Mouse (Mus musculus): ENCODE data around the gene Mpig6b. TPM values are rescaled to one million over a fixed set of nuclear protein-coding genes. Genes with fewer than 3 reads are reported as not detected.

The Mpig6b gene
- polyA plus RNA-seq, 1 experiment from 2014 or later: 1.1 TPM

Other genes starting within 250 kb of the Mpig6b start
- 2.6 TPM for gene Stk19, start 229.2 kb downstream of the Mpig6b start, polyA plus RNA-seq (2014; fragmentation: Illumina TruSeq; extraction: RNeasy Lipid Tissue Mini Kit (QIAGEN cat#74804); ENCODE audit: low read depth, low replicate concordance)
- gene Dxo, start 229.2 kb downstream of the Mpig6b start, polyA plus RNA-seq (2014; fragmentation: Illumina TruSeq; extraction: RNeasy Lipid Tissue Mini Kit (QIAGEN cat#74804); ENCODE audit: low read depth, low replicate concordance): 3.0 TPM
- gene Skiv2l, start 216.0 kb downstream of the Mpig6b start, polyA plus RNA-seq (2014; fragmentation: Illumina TruSeq; extraction: RNeasy Lipid Tissue Mini Kit (QIAGEN cat#74804); ENCODE audit: low read depth, low replicate concordance): 2.3 TPM
- 1.4 TPM for gene Nelfe, start 215.8 kb downstream of the Mpig6b start, polyA plus RNA-seq (2014; fragmentation: Illumina TruSeq; extraction: RNeasy Lipid Tissue Mini Kit (QIAGEN cat#74804); ENCODE audit: low read depth, low replicate concordance)
- 38.0 TPM for gene Cfb, start 203.7 kb downstream of the Mpig6b start, polyA plus RNA-seq (2014; fragmentation: Illumina TruSeq; extraction: RNeasy Lipid Tissue Mini Kit (QIAGEN cat#74804); ENCODE audit: low read depth, low replicate concordance)
- 1.5 TPM for gene Zbtb12, start 186.7 kb downstream of the Mpig6b start, polyA plus RNA-seq (2014; fragmentation: Illumina TruSeq; extraction: RNeasy Lipid Tissue Mini Kit (QIAGEN cat#74804); ENCODE audit: low read depth, low replicate concordance)
- gene Gm20547, start 184.1 kb downstream of the Mpig6b start, polyA plus RNA-seq (2014; fragmentation: Illumina TruSeq; extraction: RNeasy Lipid Tissue Mini Kit (QIAGEN cat#74804); ENCODE audit: low read depth, low replicate concordance): 16.3 TPM
- 7.3 TPM for gene C2, start 167.9 kb downstream of the Mpig6b start, polyA plus RNA-seq (2014; fragmentation: Illumina TruSeq; extraction: RNeasy Lipid Tissue Mini Kit (QIAGEN cat#74804); ENCODE audit: low read depth, low replicate concordance)
- 7.7 TPM for gene Ehmt2, start 167.7 kb downstream of the Mpig6b start, polyA plus RNA-seq (2014; fragmentation: Illumina TruSeq; extraction: RNeasy Lipid Tissue Mini Kit (QIAGEN cat#74804); ENCODE audit: low read depth, low replicate concordance)
- gene Slc44a4, start 151.7 kb downstream of the Mpig6b start, polyA plus RNA-seq (2014; fragmentation: Illumina TruSeq; extraction: RNeasy Lipid Tissue Mini Kit (QIAGEN cat#74804); ENCODE audit: low read depth, low replicate concordance): 8.2 TPM
- 25.6 TPM for gene Neu1, start 134.9 kb downstream of the Mpig6b start, polyA plus RNA-seq (2014; fragmentation: Illumina TruSeq; extraction: RNeasy Lipid Tissue Mini Kit (QIAGEN cat#74804); ENCODE audit: low read depth, low replicate concordance)
- gene Hspa1b, start 106.9 kb downstream of the Mpig6b start, polyA plus RNA-seq (2014; fragmentation: Illumina TruSeq; extraction: RNeasy Lipid Tissue Mini Kit (QIAGEN cat#74804); ENCODE audit: low read depth, low replicate concordance): 17.9 TPM
- gene Gm20481, start 96.3 kb downstream of the Mpig6b start, polyA plus RNA-seq (2014; fragmentation: Illumina TruSeq; extraction: RNeasy Lipid Tissue Mini Kit (QIAGEN cat#74804); ENCODE audit: low read depth, low replicate concordance): not detected
- 8.4 TPM for gene Hspa1a, start 94.0 kb downstream of the Mpig6b start, polyA plus RNA-seq (2014; fragmentation: Illumina TruSeq; extraction: RNeasy Lipid Tissue Mini Kit (QIAGEN cat#74804); ENCODE audit: low read depth, low replicate concordance)
- not detected for gene Hspa1l, start 93.5 kb downstream of the Mpig6b start, polyA plus RNA-seq (2014; fragmentation: Illumina TruSeq; extraction: RNeasy Lipid Tissue Mini Kit (QIAGEN cat#74804); ENCODE audit: low read depth, low replicate concordance)
- gene Lsm2, start 84.3 kb downstream of the Mpig6b start, polyA plus RNA-seq (2014; fragmentation: Illumina TruSeq; extraction: RNeasy Lipid Tissue Mini Kit (QIAGEN cat#74804); ENCODE audit: low read depth, low replicate concordance): 12.6 TPM
- 5.7 TPM for gene Vars, start 65.2 kb downstream of the Mpig6b start, polyA plus RNA-seq (2014; fragmentation: Illumina TruSeq; extraction: RNeasy Lipid Tissue Mini Kit (QIAGEN cat#74804); ENCODE audit: low read depth, low replicate concordance)
- not detected for gene Vwa7, start 49.6 kb downstream of the Mpig6b start, polyA plus RNA-seq (2014; fragmentation: Illumina TruSeq; extraction: RNeasy Lipid Tissue Mini Kit (QIAGEN cat#74804); ENCODE audit: low read depth, low replicate concordance)
- gene Sapcd1, start 38.2 kb downstream of the Mpig6b start, polyA plus RNA-seq (2014; fragmentation: Illumina TruSeq; extraction: RNeasy Lipid Tissue Mini Kit (QIAGEN cat#74804); ENCODE audit: low read depth, low replicate concordance): not detected
- 1.1 TPM for gene Msh5, start 19.4 kb downstream of the Mpig6b start, polyA plus RNA-seq (2014; fragmentation: Illumina TruSeq; extraction: RNeasy Lipid Tissue Mini Kit (QIAGEN cat#74804); ENCODE audit: low read depth, low replicate concordance)
- gene Clic1, start 16.2 kb downstream of the Mpig6b start, polyA plus RNA-seq (2014; fragmentation: Illumina TruSeq; extraction: RNeasy Lipid Tissue Mini Kit (QIAGEN cat#74804); ENCODE audit: low read depth, low replicate concordance): 25.4 TPM
- gene Ddah2, start 7.1 kb downstream of the Mpig6b start, polyA plus RNA-seq (2014; fragmentation: Illumina TruSeq; extraction: RNeasy Lipid Tissue Mini Kit (QIAGEN cat#74804); ENCODE audit: low read depth, low replicate concordance): 0.97 TPM
- not detected for gene Ly6g6c, start 796 bp downstream of the Mpig6b start, polyA plus RNA-seq (2014; fragmentation: Illumina TruSeq; extraction: RNeasy Lipid Tissue Mini Kit (QIAGEN cat#74804); ENCODE audit: low read depth, low replicate concordance)
- not detected for gene Ly6g6e, start 10.7 kb upstream of the Mpig6b start, polyA plus RNA-seq (2014; fragmentation: Illumina TruSeq; extraction: RNeasy Lipid Tissue Mini Kit (QIAGEN cat#74804); ENCODE audit: low read depth, low replicate concordance)
- gene Ly6g6d, start 11.9 kb upstream of the Mpig6b start, polyA plus RNA-seq (2014; fragmentation: Illumina TruSeq; extraction: RNeasy Lipid Tissue Mini Kit (QIAGEN cat#74804); ENCODE audit: low read depth, low replicate concordance): not detected
- gene Ly6g6f, start 19.4 kb upstream of the Mpig6b start, polyA plus RNA-seq (2014; fragmentation: Illumina TruSeq; extraction: RNeasy Lipid Tissue Mini Kit (QIAGEN cat#74804); ENCODE audit: low read depth, low replicate concordance): not detected
- 7.6 TPM for gene Abhd16a, start 23.1 kb upstream of the Mpig6b start, polyA plus RNA-seq (2014; fragmentation: Illumina TruSeq; extraction: RNeasy Lipid Tissue Mini Kit (QIAGEN cat#74804); ENCODE audit: low read depth, low replicate concordance)
- not detected for gene Ly6g5c, start 42.1 kb upstream of the Mpig6b start, polyA plus RNA-seq (2014; fragmentation: Illumina TruSeq; extraction: RNeasy Lipid Tissue Mini Kit (QIAGEN cat#74804); ENCODE audit: low read depth, low replicate concordance)
- gene Ly6g5b, start 49.2 kb upstream of the Mpig6b start, polyA plus RNA-seq (2014; fragmentation: Illumina TruSeq; extraction: RNeasy Lipid Tissue Mini Kit (QIAGEN cat#74804); ENCODE audit: low read depth, low replicate concordance): not detected
- gene Gpank1, start 55.3 kb upstream of the Mpig6b start, polyA plus RNA-seq (2014; fragmentation: Illumina TruSeq; extraction: RNeasy Lipid Tissue Mini Kit (QIAGEN cat#74804); ENCODE audit: low read depth, low replicate concordance): 0.85 TPM
- gene Csnk2b, start 55.9 kb upstream of the Mpig6b start, polyA plus RNA-seq (2014; fragmentation: Illumina TruSeq; extraction: RNeasy Lipid Tissue Mini Kit (QIAGEN cat#74804); ENCODE audit: low read depth, low replicate concordance): 187 TPM
- gene D17H6S53E, start 60.2 kb upstream of the Mpig6b start, polyA plus RNA-seq (2014; fragmentation: Illumina TruSeq; extraction: RNeasy Lipid Tissue Mini Kit (QIAGEN cat#74804); ENCODE audit: low read depth, low replicate concordance): 0.53 TPM
- gene Apom, start 65.9 kb upstream of the Mpig6b start, polyA plus RNA-seq (2014; fragmentation: Illumina TruSeq; extraction: RNeasy Lipid Tissue Mini Kit (QIAGEN cat#74804); ENCODE audit: low read depth, low replicate concordance): 4.8 TPM
- gene Bag6, start 69.0 kb upstream of the Mpig6b start, polyA plus RNA-seq (2014; fragmentation: Illumina TruSeq; extraction: RNeasy Lipid Tissue Mini Kit (QIAGEN cat#74804); ENCODE audit: low read depth, low replicate concordance): 3.9 TPM
- 2.1 TPM for gene Prrc2a, start 98.7 kb upstream of the Mpig6b start, polyA plus RNA-seq (2014; fragmentation: Illumina TruSeq; extraction: RNeasy Lipid Tissue Mini Kit (QIAGEN cat#74804); ENCODE audit: low read depth, low replicate concordance)
- gene Aif1, start 109.9 kb upstream of the Mpig6b start, polyA plus RNA-seq (2014; fragmentation: Illumina TruSeq; extraction: RNeasy Lipid Tissue Mini Kit (QIAGEN cat#74804); ENCODE audit: low read depth, low replicate concordance): 2.3 TPM
- gene Lst1, start 122.3 kb upstream of the Mpig6b start, polyA plus RNA-seq (2014; fragmentation: Illumina TruSeq; extraction: RNeasy Lipid Tissue Mini Kit (QIAGEN cat#74804); ENCODE audit: low read depth, low replicate concordance): not detected
- not detected for gene Ltb, start 128.3 kb upstream of the Mpig6b start, polyA plus RNA-seq (2014; fragmentation: Illumina TruSeq; extraction: RNeasy Lipid Tissue Mini Kit (QIAGEN cat#74804); ENCODE audit: low read depth, low replicate concordance)
- gene Tnf, start 135.8 kb upstream of the Mpig6b start, polyA plus RNA-seq (2014; fragmentation: Illumina TruSeq; extraction: RNeasy Lipid Tissue Mini Kit (QIAGEN cat#74804); ENCODE audit: low read depth, low replicate concordance): not detected
- gene Lta, start 139.2 kb upstream of the Mpig6b start, polyA plus RNA-seq (2014; fragmentation: Illumina TruSeq; extraction: RNeasy Lipid Tissue Mini Kit (QIAGEN cat#74804); ENCODE audit: low read depth, low replicate concordance): not detected
- not detected for gene Gm16181, start 154.7 kb upstream of the Mpig6b start, polyA plus RNA-seq (2014; fragmentation: Illumina TruSeq; extraction: RNeasy Lipid Tissue Mini Kit (QIAGEN cat#74804); ENCODE audit: low read depth, low replicate concordance)
- gene Atp6v1g2, start 167.5 kb upstream of the Mpig6b start, polyA plus RNA-seq (2014; fragmentation: Illumina TruSeq; extraction: RNeasy Lipid Tissue Mini Kit (QIAGEN cat#74804); ENCODE audit: low read depth, low replicate concordance): 5.2 TPM
- gene Nfkbil1, start 169.6 kb upstream of the Mpig6b start, polyA plus RNA-seq (2014; fragmentation: Illumina TruSeq; extraction: RNeasy Lipid Tissue Mini Kit (QIAGEN cat#74804); ENCODE audit: low read depth, low replicate concordance): not detected
- 4.9 TPM for gene Ddx39b, start 175.6 kb upstream of the Mpig6b start, polyA plus RNA-seq (2014; fragmentation: Illumina TruSeq; extraction: RNeasy Lipid Tissue Mini Kit (QIAGEN cat#74804); ENCODE audit: low read depth, low replicate concordance)
- gene H2-D1, start 196.5 kb upstream of the Mpig6b start, polyA plus RNA-seq (2014; fragmentation: Illumina TruSeq; extraction: RNeasy Lipid Tissue Mini Kit (QIAGEN cat#74804); ENCODE audit: low read depth, low replicate concordance): 26.4 TPM